Mouse (Mus musculus): Measurements from ENCODE around the gene Tas2r117. TPM values are rescaled to one million over a fixed set of nuclear protein-coding genes. Genes with fewer than 3 reads are reported as not detected.

The Tas2r117 gene
- total RNA-seq (2021) = not detected

DNA sequence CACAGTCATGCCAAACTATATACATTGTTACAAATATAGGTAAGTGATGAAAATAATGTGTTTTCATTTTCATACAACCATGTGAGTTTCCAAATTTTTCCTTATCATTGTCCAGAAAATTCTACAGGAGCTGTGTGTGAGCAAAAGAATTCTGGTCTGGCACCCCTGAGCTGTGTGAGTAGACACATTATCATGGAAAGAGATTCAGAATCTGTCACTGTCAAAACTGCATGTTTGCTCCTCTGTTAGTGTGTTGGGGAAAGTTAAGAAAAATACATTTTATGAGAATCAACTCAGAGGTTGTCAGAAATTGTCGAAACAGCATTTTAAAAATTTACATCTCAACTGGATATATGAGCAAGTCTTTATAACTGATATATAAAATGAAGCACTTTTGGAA, at the start of gene Tas2r117:
Tas2r117 (plus strand) TSS at position 301 of the 400 bp plus-strand sequence.
- intact Hi-C loops (cut with DNase I) = loop anchor here (10.0 kb wide), 1 partner anchor 182 kb away; the partner anchor contains the start of gene Tas2r109
- no peak for DNase-seq (ENCODE audit: low spot score in 2 of 2)

DNA sequence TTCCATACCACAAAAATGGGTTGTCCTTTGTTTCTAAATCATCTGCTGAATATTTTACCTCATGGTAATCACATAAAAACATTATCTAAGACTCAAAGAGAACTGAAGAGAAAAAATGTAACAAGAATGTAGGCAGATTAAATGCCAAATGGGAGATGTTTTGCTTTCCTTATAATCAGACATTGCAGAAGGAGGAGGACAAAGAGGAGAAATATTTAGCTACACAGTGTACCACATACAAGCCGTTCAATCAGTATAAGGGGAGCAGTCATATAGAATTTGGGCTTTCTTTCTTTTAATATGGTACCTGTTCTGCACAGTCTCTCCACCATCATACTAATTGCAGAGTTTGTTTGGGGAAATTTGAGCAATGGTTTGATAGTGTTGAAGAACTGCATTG, 48.2 kb upstream of the Tas2r117 start, which contains the start of gene Tas2r124:
Tas2r124 (plus strand) TSS at position 301 of the 400 bp plus-strand sequence.
- no peak for DNase-seq (ENCODE audit: low spot score in 2 of 2)
- intact Hi-C loops (cut with DNase I) = no loop called here

DNA sequence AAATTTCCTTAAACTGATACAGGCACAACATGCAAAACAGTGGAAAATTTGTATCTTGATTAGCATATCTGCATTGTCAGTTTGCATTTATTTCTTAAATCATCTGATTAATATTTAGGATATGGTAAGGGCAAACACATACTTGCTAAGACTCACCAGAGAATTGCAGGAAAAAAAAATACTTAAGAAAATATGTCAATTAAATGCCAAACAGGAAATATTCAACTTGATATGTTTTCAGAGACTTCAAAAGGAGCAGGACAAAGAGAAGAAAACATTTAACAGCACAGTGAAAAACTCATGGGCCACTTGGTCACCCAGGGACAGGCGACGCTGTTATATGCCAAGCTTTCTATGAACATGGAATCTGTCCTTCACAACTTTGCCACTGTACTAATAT, 40.8 kb upstream of the Tas2r117 start, which contains the start of gene Tas2r102:
Tas2r102 (plus strand) TSS at position 301 of the 400 bp plus-strand sequence.
- no peak for DNase-seq (ENCODE audit: low spot score in 2 of 2)
- intact Hi-C loops (cut with DNase I) = no loop called here

DNA sequence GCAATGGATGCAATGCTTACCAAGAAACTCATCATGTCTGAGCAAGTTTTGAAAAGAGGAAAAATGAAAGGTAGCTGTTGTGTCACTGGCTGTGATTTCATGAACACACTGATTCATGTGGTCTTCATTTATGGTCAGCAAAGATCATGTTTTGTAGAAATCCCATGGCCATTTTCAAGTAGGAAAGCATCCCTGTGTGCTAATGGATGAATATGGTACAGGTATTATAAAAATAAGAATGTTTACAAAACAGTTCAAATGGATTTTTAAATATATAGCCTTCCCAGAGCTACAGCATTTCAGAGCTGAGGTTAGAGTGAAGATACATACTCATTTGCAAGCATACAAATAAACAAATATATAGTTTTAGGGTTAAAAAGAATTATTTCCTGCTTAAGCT, 24.6 kb upstream of the Tas2r117 start, which contains the start of gene Tas2r136:
Tas2r136 (minus strand) TSS at position 101 of the 400 bp plus-strand sequence.
- no peak for DNase-seq (ENCODE audit: low spot score in 2 of 2)
- intact Hi-C loops (cut with DNase I) = no loop called here

DNA sequence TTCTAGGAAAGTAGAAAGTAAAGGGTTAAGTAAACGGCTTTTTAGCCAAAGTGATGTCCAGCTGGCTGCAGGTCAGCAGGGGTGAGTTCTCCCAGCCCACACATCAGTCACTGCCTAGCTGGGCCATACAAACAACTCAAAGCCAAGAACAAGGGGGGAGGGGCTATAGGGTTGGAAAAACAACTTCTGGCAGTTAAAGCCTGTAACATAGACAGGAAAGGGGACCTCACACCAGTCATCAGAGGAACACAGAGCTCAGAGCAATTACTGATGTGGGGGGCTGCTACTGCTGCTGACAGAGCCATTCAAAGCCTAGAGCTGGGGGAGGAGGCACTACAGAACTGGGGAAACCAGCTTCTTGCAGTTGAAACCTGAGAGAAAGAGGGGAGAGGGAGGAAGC, 7.2 kb upstream of the Tas2r117 start:
- intact Hi-C loops (cut with DNase I) = no loop called here

DNA sequence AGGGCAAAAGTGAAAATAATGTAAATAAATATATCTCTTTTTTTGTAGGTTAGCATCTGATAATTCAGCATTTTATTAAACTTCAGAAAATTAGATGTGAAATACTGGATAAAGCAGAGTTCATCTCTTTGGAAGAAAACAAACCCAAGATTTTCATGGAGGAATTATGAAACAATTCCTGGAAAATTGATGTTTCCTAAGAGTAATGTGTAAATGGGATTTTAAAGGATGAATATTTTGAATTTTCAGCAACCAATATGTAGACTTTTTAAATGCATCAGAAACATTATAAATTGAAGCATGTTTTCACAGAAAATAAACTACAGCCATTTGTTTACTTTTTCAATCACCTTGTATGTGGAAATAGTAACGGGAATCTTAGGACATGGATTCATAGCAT, 44.2 kb downstream of the Tas2r117 start, which contains the start of gene Tas2r123:
Tas2r123 (plus strand) TSS at position 301 of the 400 bp plus-strand sequence.
- intact Hi-C loops (cut with DNase I) = no loop called here
- DNase-seq (ENCODE audit: low spot score in 2 of 2) = no peak

More for the DNA sequence above, 7.2 kb upstream of the Tas2r117 start:
- DNase-seq (ENCODE audit: low spot score in 2 of 2) = no peak

Other genes starting within 250 kb of the Tas2r117 start
- gene Prh1, start 233.0 kb upstream of the Tas2r117 start, total RNA-seq (2021) = not detected
- not detected for gene Prp2, start 206.9 kb upstream of the Tas2r117 start, total RNA-seq (2021)
- not detected for gene A630073D07Rik, start 151.3 kb upstream of the Tas2r117 start, total RNA-seq (2021)
- not detected for gene Tas2r120, start 145.9 kb upstream of the Tas2r117 start, total RNA-seq (2021)
- gene Tas2r121, start 101.8 kb upstream of the Tas2r117 start, total RNA-seq (2021) = not detected
- gene Tas2r122, start 90.9 kb upstream of the Tas2r117 start, total RNA-seq (2021) = not detected
- not detected for gene Tas2r115, start 64.8 kb upstream of the Tas2r117 start, total RNA-seq (2021)
- not detected for gene Tas2r124, start 48.1 kb upstream of the Tas2r117 start, total RNA-seq (2021)
- not detected for gene Tas2r102, start 40.7 kb upstream of the Tas2r117 start, total RNA-seq (2021)
- gene Tas2r136, start 24.7 kb upstream of the Tas2r117 start, total RNA-seq (2021) = not detected
- not detected for gene Tas2r123, start 44.3 kb downstream of the Tas2r117 start, total RNA-seq (2021)
- gene Tas2r116, start 52.6 kb downstream of the Tas2r117 start, total RNA-seq (2021) = not detected
- not detected for gene Tas2r110, start 65.2 kb downstream of the Tas2r117 start, total RNA-seq (2021)
- gene Tas2r113, start 90.2 kb downstream of the Tas2r117 start, total RNA-seq (2021) = not detected
- not detected for gene Tas2r125, start 106.8 kb downstream of the Tas2r117 start, total RNA-seq (2021)
- gene Tas2r129, start 148.3 kb downstream of the Tas2r117 start, total RNA-seq (2021) = not detected
- gene Tas2r131, start 155.1 kb downstream of the Tas2r117 start, total RNA-seq (2021) = not detected
- gene Tas2r109, start 178.1 kb downstream of the Tas2r117 start, total RNA-seq (2021) = not detected
- not detected for gene Tas2r103, start 234.3 kb downstream of the Tas2r117 start, total RNA-seq (2021)

Measured in left cerebral cortex, postnatal 36 days (tissue).